Mouse (Mus musculus) thymus, adult 2 months (tissue): ENCODE measurements around the gene Ccdc117. TPM values are rescaled to one million over a fixed set of nuclear protein-coding genes. Genes with fewer than 3 reads are reported as not detected.
A peak's percentile ranks its signal among the peaks of the same experiment; 100 is the strongest.
"Not testable (repeated sequence)": the region's sequence is repeated elsewhere in the genome, so short reads cannot be mapped to it uniquely, and the experiment has no call there.

Experiments used
- DNase-seq: peaks from one replicate; pipeline ENCODE4 v3.0.0; 2021
- H3K27ac ChIP-seq: fragments of 200-500 bp; 2 replicates; pipeline ENCODE4 v1.5.1; 2012; ENCODE audit warnings: low read length, control low read depth; ENCODE audit not compliant: control insufficient read depth, insufficient read depth
- H3K27me3 ChIP-seq: fragments of 200-500 bp; 2 replicates; pipeline ENCODE4 v1.6.1; 2012; ENCODE audit warnings: mild to moderate bottlenecking, low read length, moderate library complexity, mixed read lengths; ENCODE audit not compliant: control insufficient read depth, insufficient read depth
- H3K36me3 ChIP-seq: fragments of 200-500 bp; 2 replicates; pipeline ENCODE4 v1.6.1; 2012; ENCODE audit warnings: mild to moderate bottlenecking, low read length, moderate library complexity; ENCODE audit not compliant: control insufficient read depth, insufficient read depth
- H3K4me1 ChIP-seq: fragments of 200-500 bp; replicated peaks from 2 replicates; pipeline ENCODE4 v1.6.1; 2012; ENCODE audit warnings: low read length; ENCODE audit not compliant: control insufficient read depth, insufficient read depth
- H3K4me3 ChIP-seq: fragments of 200-500 bp; 2 replicates; pipeline ENCODE4 v1.5.1; 2012; ENCODE audit warnings: mild to moderate bottlenecking, low read length, control low read depth, moderate library complexity; ENCODE audit not compliant: control insufficient read depth, insufficient read depth
- CTCF ChIP-seq: fragments of 200-500 bp; IDR thresholded peaks from 2 replicates; pipeline ENCODE4 v1.5.1; 2012; ENCODE audit warnings: mild to moderate bottlenecking, control low read depth, low read length, moderate library complexity, borderline replicate concordance; ENCODE audit not compliant: control insufficient read depth, poor library complexity, insufficient read depth; ENCODE audit errors: extremely low read depth
- POLR2A ChIP-seq: fragments of 200-500 bp; IDR thresholded peaks from 2 replicates; pipeline ENCODE4 v1.6.1; 2012; ENCODE audit warnings: mild to moderate bottlenecking, low read length, control low read depth, moderate library complexity; ENCODE audit not compliant: control insufficient read depth, poor library complexity, insufficient read depth; ENCODE audit errors: extremely low read depth
- WGBS: fragments of 180-500 bp; shearing (Covaris S2); methylation state at CpG from one replicate; pipeline ENCODE4 v1.1.7; 2018; 5-methylcytosine and 5-hydroxymethylcytosine counted together
- polyA plus RNA-seq: library from polyadenylated mRNA; depleted of rRNA; stranded (reverse); fragments of >200 nt; gene quantifications from 2 replicates; pipeline ENCODE4 v1.2.3, GENCODE M21; 2012

Gene Ccdc117
- polyA plus RNA-seq, 1 experiment: 12.2 TPM

- H3K4me1 ChIP-seq: peaks cover 35% of the 10 kb centered on the region
- no peak overlapping the region for H3K4me3 ChIP-seq
- no peak overlapping the region for H3K27ac ChIP-seq
- TF ChIP-seq CTCF (no peak), POLR2A (no peak)
- no peaks in the 10 kb centered on the region for H3K36me3 ChIP-seq
- WGBS: 84% methylated on average over 8 of the region's 8 CpGs
- DNase-seq: no peak
- H3K27me3 ChIP-seq: no peaks in the 10 kb centered on the region
These were observed 29.0 kb downstream of the Ccdc117 start for GRCm38 (mm10) chr11:5512961-5513360.

DNA sequence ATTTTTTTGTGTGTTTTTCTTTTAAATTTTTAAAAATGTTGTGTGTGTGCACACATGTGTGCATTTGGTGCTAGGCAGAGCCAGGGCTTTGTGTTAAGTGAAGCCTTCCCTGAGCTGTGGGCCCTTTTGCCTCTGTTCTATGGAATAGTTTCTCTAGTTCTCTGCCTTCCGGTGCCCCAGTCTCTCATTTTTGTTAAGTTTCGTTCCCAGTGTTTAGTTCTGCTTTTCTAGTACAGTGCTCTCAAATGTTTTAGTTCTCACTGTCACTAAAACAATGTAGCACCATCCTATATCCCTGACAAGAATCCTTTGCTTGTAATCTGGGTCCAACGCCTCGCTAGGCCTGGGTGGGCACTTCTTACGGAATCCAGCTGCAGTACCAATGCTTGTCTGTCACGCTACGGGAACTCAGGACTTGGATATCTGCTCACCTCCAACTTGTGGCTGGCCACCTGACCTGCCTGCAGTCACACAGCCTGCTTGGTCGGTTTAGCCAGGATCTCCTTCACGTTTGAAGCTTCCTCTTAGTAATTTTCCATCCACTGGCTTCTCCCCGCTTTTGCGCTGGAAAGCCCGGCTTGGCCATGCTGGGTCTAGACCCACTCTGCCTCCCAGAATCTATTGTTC, 29.8 kb downstream of the Ccdc117 start:
- Histone ChIP-seq H3K36me3 (no peaks in the 10 kb centered on the region), H3K4me3 (no peak overlapping the region), H3K27ac (peak overlapping the region; percentile 7; the same call in 1 of the 2 replicates), H3K4me1 (peaks cover 30% of the 10 kb centered on the region), H3K27me3 (no peaks in the 10 kb centered on the region)
- no peak for TF ChIP-seq POLR2A
- TF ChIP-seq CTCF: no peak
- 41% methylated on average over 12 of the region's 12 CpGs for WGBS
- no peak for DNase-seq

GRCm38 (mm10) chr11:5510686-5511085, 31.3 kb downstream of the Ccdc117 start:
- not testable (repeated sequence) for DNase-seq, H3K27me3 ChIP-seq, H3K36me3 ChIP-seq, H3K27ac ChIP-seq, H3K4me3 ChIP-seq
- peaks cover 31% of the 10 kb centered on the region for H3K4me1 ChIP-seq
- 75% methylated on average over 1 of the region's 2 CpGs for WGBS

- 49% methylated on average over 5 of the region's 5 CpGs for WGBS
- H3K27ac ChIP-seq: no peak overlapping the region
- H3K4me3 ChIP-seq: no peak overlapping the region
- DNase-seq: no peak
- no peaks in the 10 kb centered on the region for H3K27me3 ChIP-seq
- no peak for TF ChIP-seq POLR2A
- H3K36me3 ChIP-seq: no peaks in the 10 kb centered on the region
- peaks cover 35% of the 10 kb centered on the region for H3K4me1 ChIP-seq
These were observed 31.9 kb downstream of the Ccdc117 start for GRCm38 (mm10) chr11:5510099-5510391.

- Histone ChIP-seq H3K36me3 (no peaks in the 10 kb centered on the region), H3K27me3 (no peaks in the 10 kb centered on the region), H3K4me1 (peaks cover 35% of the 10 kb centered on the region), H3K4me3 (no peak overlapping the region), H3K27ac (peak overlapping the region; percentile 5; the same call in 1 of the 2 replicates)
- no peak for TF ChIP-seq CTCF
- TF ChIP-seq POLR2A: no peak
- WGBS: 12% methylated on average over 8 of the region's 8 CpGs
- peak; percentile 50 for DNase-seq
These were observed 32.5 kb downstream of the Ccdc117 start for GRCm38 (mm10) chr11:5509215-5510098.

DNA sequence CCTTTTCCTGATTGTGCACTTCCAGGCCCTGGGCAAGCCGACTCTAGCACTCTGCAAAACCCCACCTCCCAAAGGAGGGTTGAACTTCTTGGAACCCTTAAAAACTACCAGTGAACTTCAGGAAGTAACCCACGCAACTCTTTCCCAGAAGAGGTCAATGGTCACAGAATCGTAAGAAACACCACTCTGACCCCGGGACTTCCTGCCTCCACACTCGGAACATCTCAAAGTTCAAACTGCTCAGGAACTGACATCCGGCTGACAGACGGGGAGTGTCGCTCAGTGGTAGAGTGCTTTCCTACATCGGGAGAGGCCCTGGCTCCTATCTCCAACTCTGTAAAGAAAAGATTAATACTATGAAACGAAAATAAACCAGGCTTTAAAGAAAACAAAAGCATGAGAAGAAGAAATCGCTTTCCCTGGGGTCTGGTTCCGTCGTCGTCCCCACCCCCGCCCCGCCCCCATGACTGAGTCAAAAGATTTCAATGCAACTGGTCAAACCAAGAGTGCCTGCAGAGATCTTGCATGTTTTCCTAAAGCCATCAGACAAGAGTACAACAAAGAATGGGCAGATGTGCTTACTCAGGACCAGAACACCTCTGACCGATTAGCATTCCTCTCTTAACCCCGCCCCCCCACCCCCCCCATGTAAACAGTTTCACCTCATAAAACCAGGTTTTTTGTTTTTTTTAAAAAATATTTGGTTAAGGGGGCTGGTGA, 36.0 kb downstream of the Ccdc117 start:
- no peaks in the 10 kb centered on the region for H3K27me3 ChIP-seq
- peak overlapping the region; percentile 10 for H3K4me3 ChIP-seq
- peaks cover 41% of the 10 kb centered on the region for H3K4me1 ChIP-seq
- 15% methylated on average over 18 of the region's 18 CpGs for WGBS
- peak overlapping the region; percentile 53 for H3K27ac ChIP-seq
- peak; percentile 58 for DNase-seq
- H3K36me3 ChIP-seq: no peaks in the 10 kb centered on the region
- no peak for TF ChIP-seq POLR2A
- no peak for TF ChIP-seq CTCF
